Mouse (Mus musculus) embryonic facial prominence, embryonic 12.5 days (tissue): Measurements from ENCODE around the gene Dnajc1. TPM values are rescaled to one million over a fixed set of nuclear protein-coding genes. Genes with fewer than 3 reads are reported as not detected.

Experiments used
- ATAC-seq: fragments of 200-750 bp; cut with Nextera tagmentation; 2 replicates; pipeline ENCODE4 v1.8.0; 2017; ENCODE audit not compliant: insufficient number of reproducible peaks, insufficient read depth, low FRiP score, low TSS enrichment
- H3K27ac ChIP-seq: fragments of 300-500 bp; sonication (generic); 2 replicates; pipeline ENCODE4 v1.5.1; 2016; ENCODE audit warnings: mild to moderate bottlenecking
- H3K27me3 ChIP-seq: fragments of 300-500 bp; sonication (generic); 2 replicates; pipeline ENCODE4 v1.6.1; 2016; ENCODE audit warnings: mild to moderate bottlenecking, moderate library complexity
- H3K36me3 ChIP-seq: fragments of 300-500 bp; sonication (generic); 2 replicates; pipeline ENCODE4 v1.6.1; 2016; ENCODE audit warnings: mild to moderate bottlenecking
- H3K4me1 ChIP-seq: fragments of 300-500 bp; sonication (generic); 2 replicates; pipeline ENCODE4 v1.6.1; 2016
- H3K4me2 ChIP-seq: fragments of 300-500 bp; sonication (generic); replicated peaks from 2 replicates; pipeline ENCODE4 v1.6.1; 2016; ENCODE audit warnings: mild to moderate bottlenecking, moderate library complexity
- H3K4me3 ChIP-seq: fragments of 300-500 bp; sonication (generic); 2 replicates; pipeline ENCODE4 v1.5.1; 2016; ENCODE audit warnings: mild to moderate bottlenecking
- H3K9ac ChIP-seq: fragments of 300-500 bp; sonication (generic); 2 replicates; pipeline ENCODE4 v1.6.1; 2016; ENCODE audit warnings: mild to moderate bottlenecking, moderate library complexity
- H3K9me3 ChIP-seq: fragments of 300-500 bp; sonication (generic); 2 replicates; pipeline ENCODE4 v1.6.1; 2016; ENCODE audit warnings: mild to moderate bottlenecking, moderate library complexity
- WGBS: fragments of 180-500 bp; shearing (Covaris S2); methylation state at CpG from one replicate; pipeline ENCODE4 v1.1.7; 2016; 5-methylcytosine and 5-hydroxymethylcytosine counted together
- polyA plus RNA-seq: library from polyadenylated mRNA; unstranded; fragments of >200 nt; fragmentation: Nextera tagmentation; extraction: Ambion mirVana; gene quantifications from 2 replicates; pipeline ENCODE4 v1.2.1, GENCODE M21; 2016

Gene Dnajc1
- polyA plus RNA-seq, 1 experiment from 2014 or later = 39.1 TPM

- no peak overlapping the region for H3K27ac ChIP-seq
- H3K4me3 ChIP-seq = no peak overlapping the region
- H3K27me3 ChIP-seq = no peaks in the 10 kb centered on the region
- 65% methylated on average over 3 of the region's 3 CpGs for WGBS
- no peak overlapping the region for H3K9ac ChIP-seq
- H3K36me3 ChIP-seq = peaks cover 64% of the 10 kb centered on the region
- H3K4me1 ChIP-seq = no peaks in the 10 kb centered on the region
- ATAC-seq = 0 out of 2 replicates have a peak, but pooled peaks have one; percentile 11
- H3K4me2 ChIP-seq = no peak overlapping the region
- H3K9me3 ChIP-seq = no peaks in the 10 kb centered on the region
Measured at GRCm38 (mm10) chr2:18217867-18218266, 174.8 kb downstream of the Dnajc1 start.

- Histone ChIP-seq H3K36me3 (peaks cover 81% of the 10 kb centered on the region), H3K9ac (no peak overlapping the region), H3K4me2 (no peak overlapping the region), H3K27me3 (no peaks in the 10 kb centered on the region), H3K4me1 (no peaks in the 10 kb centered on the region), H3K27ac (no peak overlapping the region), H3K9me3 (no peaks in the 10 kb centered on the region), H3K4me3 (no peak overlapping the region)
- no peak for ATAC-seq
- WGBS = 68% methylated on average over 2 of the region's 2 CpGs
Measured at GRCm38 (mm10) chr2:18214031-18214430, 178.6 kb downstream of the Dnajc1 start.

GRCm38 (mm10) chr2:18209948-18210347, 182.7 kb downstream of the Dnajc1 start:
- WGBS = 90% methylated on average over 4 of the region's 4 CpGs
- Histone ChIP-seq H3K9ac (no peak overlapping the region), H3K4me1 (no peaks in the 10 kb centered on the region), H3K9me3 (no peaks in the 10 kb centered on the region), H3K4me2 (no peak overlapping the region), H3K4me3 (no peak overlapping the region), H3K27me3 (no peaks in the 10 kb centered on the region), H3K27ac (no peak overlapping the region), H3K36me3 (peaks cover 74% of the 10 kb centered on the region)
- ATAC-seq = no peak

GRCm38 (mm10) chr2:18209211-18209823, 183.3 kb downstream of the Dnajc1 start:
- peaks cover 67% of the 10 kb centered on the region for H3K36me3 ChIP-seq
- no peaks in the 10 kb centered on the region for H3K4me1 ChIP-seq

GRCm38 (mm10) chr2:18208578-18208977, 184.1 kb downstream of the Dnajc1 start:
- no peak overlapping the region for H3K4me3 ChIP-seq
- peaks cover 63% of the 10 kb centered on the region for H3K36me3 ChIP-seq
- WGBS = 84% methylated on average over 6 of the region's 6 CpGs
- ATAC-seq = no peak
- no peaks in the 10 kb centered on the region for H3K4me1 ChIP-seq
- no peaks in the 10 kb centered on the region for H3K9me3 ChIP-seq
- no peak overlapping the region for H3K9ac ChIP-seq
- H3K27me3 ChIP-seq = no peaks in the 10 kb centered on the region
- H3K4me2 ChIP-seq = no peak overlapping the region
- H3K27ac ChIP-seq = no peak overlapping the region

More at GRCm38 (mm10) chr2:18209211-18209823, 183.3 kb downstream of the Dnajc1 start:
- H3K27me3 ChIP-seq = no peaks in the 10 kb centered on the region
- no peak overlapping the region for H3K4me2 ChIP-seq
- H3K4me3 ChIP-seq = no peak overlapping the region
- no peak overlapping the region for H3K9ac ChIP-seq
- WGBS = 87% methylated on average over 7 of the region's 7 CpGs
- no peak for ATAC-seq
- no peaks in the 10 kb centered on the region for H3K9me3 ChIP-seq
- no peak overlapping the region for H3K27ac ChIP-seq

- H3K9me3 ChIP-seq = no peaks in the 10 kb centered on the region
- H3K9ac ChIP-seq = no peak overlapping the region
- no peaks in the 10 kb centered on the region for H3K27me3 ChIP-seq
- peaks cover 59% of the 10 kb centered on the region for H3K36me3 ChIP-seq
- no peak overlapping the region for H3K4me2 ChIP-seq
- no peak for ATAC-seq
- no peak overlapping the region for H3K27ac ChIP-seq
- 91% methylated on average over 10 of the region's 10 CpGs for WGBS
- H3K4me1 ChIP-seq = no peaks in the 10 kb centered on the region
- H3K4me3 ChIP-seq = no peak overlapping the region
Measured at GRCm38 (mm10) chr2:18206811-18207210, 185.8 kb downstream of the Dnajc1 start.

DNA sequence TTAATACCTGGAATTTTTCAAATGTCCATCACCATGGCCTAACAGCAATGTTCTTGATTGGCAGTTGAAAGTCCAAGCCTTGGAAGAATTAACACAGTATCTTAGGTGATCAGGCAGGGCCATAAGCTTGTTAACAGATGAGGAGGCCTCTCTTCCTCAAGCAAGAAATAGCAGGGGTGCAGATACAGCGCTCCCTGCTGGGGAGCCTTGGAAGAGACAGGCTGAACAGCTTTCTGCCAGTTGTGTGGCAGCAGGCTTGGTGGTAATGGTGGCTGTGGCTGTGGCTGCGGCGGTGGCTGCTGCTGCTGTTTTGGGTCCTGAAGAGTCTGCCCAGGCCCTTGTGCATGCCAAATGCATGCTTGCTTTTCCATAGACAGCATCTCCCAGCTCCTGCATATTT, 187.5 kb downstream of the Dnajc1 start:
- no peak overlapping the region for H3K9ac ChIP-seq
- H3K9me3 ChIP-seq = no peaks in the 10 kb centered on the region
- H3K27ac ChIP-seq = no peak overlapping the region
- WGBS = 74% methylated on average over 3 of the region's 3 CpGs
- ATAC-seq = no peak
- no peak overlapping the region for H3K4me3 ChIP-seq
- H3K4me1 ChIP-seq = no peaks in the 10 kb centered on the region
- peaks cover 47% of the 10 kb centered on the region for H3K36me3 ChIP-seq
- H3K27me3 ChIP-seq = no peaks in the 10 kb centered on the region
- no peak overlapping the region for H3K4me2 ChIP-seq

- Histone ChIP-seq H3K36me3 (peaks cover 41% of the 10 kb centered on the region), H3K9me3 (no peaks in the 10 kb centered on the region), H3K27me3 (no peaks in the 10 kb centered on the region), H3K4me1 (no peaks in the 10 kb centered on the region), H3K4me2 (no peak overlapping the region), H3K9ac (no peak overlapping the region), H3K27ac (no peak overlapping the region), H3K4me3 (no peak overlapping the region)
- WGBS = 95% methylated on average over 4 of the region's 4 CpGs
- ATAC-seq = no peak
Measured at GRCm38 (mm10) chr2:18202923-18203322, 189.7 kb downstream of the Dnajc1 start.

DNA sequence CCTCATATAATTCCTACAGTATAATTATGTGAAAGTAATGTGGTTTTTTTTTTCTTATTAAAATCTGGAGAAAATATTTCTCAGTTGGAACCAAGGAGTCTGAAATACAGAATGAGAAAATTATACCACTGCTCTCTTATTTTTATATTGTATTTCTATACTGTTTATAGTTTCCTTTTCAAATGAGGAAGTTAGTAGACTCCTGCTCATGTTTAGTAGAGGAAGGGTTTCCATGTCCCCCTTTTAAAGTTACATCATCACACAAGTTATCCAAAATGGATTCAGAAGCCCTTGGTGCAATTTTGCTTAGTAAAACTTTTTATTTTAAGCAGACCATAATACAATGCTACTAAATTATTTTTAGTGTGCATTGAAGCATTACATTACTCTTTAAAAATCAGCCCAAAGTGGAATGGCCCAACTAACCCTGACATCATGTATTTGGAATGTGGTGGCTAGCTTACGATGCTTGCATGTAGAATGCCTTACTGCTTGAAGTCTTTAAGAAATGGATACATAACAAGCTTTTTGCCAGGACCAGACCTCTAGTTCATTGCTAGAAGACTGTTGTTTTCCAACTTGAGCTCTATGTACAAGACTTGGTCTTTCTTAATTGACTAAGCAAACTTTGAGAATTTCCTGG, 190.7 kb downstream of the Dnajc1 start:
- 74% methylated on average over 1 of the region's 1 CpGs for WGBS
- Histone ChIP-seq H3K4me3 (no peak overlapping the region), H3K9ac (no peak overlapping the region), H3K4me1 (peaks cover 7% of the 10 kb centered on the region; the same call in 1 of the 2 replicates), H3K27me3 (no peaks in the 10 kb centered on the region), H3K36me3 (peaks cover 36% of the 10 kb centered on the region), H3K9me3 (no peaks in the 10 kb centered on the region), H3K4me2 (no peak overlapping the region), H3K27ac (no peak overlapping the region)
- ATAC-seq = no peak

DNA sequence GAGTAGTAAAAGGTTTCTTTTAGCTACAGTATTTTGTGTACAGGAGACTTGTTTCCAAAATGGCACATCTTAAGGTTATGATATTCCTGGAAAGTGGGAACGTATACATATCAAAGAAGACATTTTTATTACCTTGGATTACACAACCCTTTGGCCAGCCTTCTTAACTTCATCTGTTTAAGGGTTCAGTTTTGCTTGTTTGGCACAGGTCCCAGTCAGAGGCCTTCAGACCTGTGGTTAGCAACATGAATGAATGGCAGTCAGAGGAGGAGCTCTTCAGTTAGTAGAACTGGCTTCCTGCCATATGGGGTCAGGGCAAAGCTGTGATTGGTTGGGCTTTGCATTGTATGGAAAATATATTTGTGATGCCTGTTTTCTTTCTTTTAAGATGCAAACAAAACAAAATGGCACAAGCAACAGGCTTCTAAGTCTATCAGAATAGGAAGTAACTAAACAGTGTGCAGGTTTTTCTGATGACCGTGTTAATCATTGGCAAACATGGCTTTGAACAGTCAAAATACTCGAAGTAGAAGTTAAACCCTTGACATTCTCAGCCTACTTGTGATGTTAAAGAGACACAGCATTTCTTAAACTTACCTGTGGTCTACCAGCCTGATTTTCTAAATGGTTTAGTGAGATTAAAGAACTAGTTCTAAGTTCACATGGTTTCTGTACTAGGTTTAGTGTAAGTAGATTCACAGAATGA, 196.8 kb downstream of the Dnajc1 start:
- Histone ChIP-seq H3K4me3 (no peak overlapping the region), H3K27ac (no peak overlapping the region), H3K9ac (no peak overlapping the region), H3K9me3 (no peaks in the 10 kb centered on the region), H3K36me3 (peaks cover 13% of the 10 kb centered on the region), H3K27me3 (no peaks in the 10 kb centered on the region), H3K4me2 (no peak overlapping the region), H3K4me1 (peaks cover 20% of the 10 kb centered on the region; the same call in 1 of the 2 replicates)
- peak; percentile 64; the same call in 1 of the 2 replicates for ATAC-seq
- 75% methylated on average over 3 of the region's 3 CpGs for WGBS

DNA sequence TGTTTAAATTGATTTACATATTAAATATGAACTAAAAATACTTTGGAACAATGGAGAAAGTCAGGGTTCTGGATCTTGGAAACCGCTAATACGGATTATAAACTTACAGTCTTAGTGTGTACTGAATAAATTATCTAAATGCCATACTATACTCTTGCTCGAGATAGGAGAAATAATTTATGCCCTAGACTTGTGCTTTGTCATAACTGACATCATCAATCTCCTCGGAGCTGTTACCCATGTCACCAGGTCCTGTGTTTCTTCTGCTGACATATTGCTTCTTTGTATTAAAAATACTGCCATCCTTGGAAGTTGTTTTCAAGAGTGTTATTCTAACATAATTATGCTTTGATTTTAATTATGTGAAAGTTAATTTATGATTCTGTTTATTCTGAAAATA, 197.3 kb downstream of the Dnajc1 start:
- ATAC-seq = no peak
- H3K27me3 ChIP-seq = no peaks in the 10 kb centered on the region
- H3K27ac ChIP-seq = no peak overlapping the region
- H3K4me1 ChIP-seq = peaks cover 20% of the 10 kb centered on the region; the same call in 1 of the 2 replicates
- H3K36me3 ChIP-seq = peaks cover 13% of the 10 kb centered on the region
- no peak overlapping the region for H3K4me2 ChIP-seq
- H3K9ac ChIP-seq = no peak overlapping the region
- H3K9me3 ChIP-seq = no peaks in the 10 kb centered on the region
- H3K4me3 ChIP-seq = no peak overlapping the region
- WGBS = 88% methylated on average over 4 of the region's 4 CpGs

GRCm38 (mm10) chr2:18188367-18188766, 204.3 kb downstream of the Dnajc1 start:
- H3K4me3 ChIP-seq = no peak overlapping the region
- no peak for ATAC-seq
- peaks cover 30% of the 10 kb centered on the region for H3K36me3 ChIP-seq
- no peak overlapping the region for H3K9ac ChIP-seq
- WGBS = 100% methylated on average over 2 of the region's 2 CpGs
- H3K4me2 ChIP-seq = no peak overlapping the region
- no peaks in the 10 kb centered on the region for H3K27me3 ChIP-seq
- no peaks in the 10 kb centered on the region for H3K9me3 ChIP-seq
- no peaks in the 10 kb centered on the region for H3K4me1 ChIP-seq
- H3K27ac ChIP-seq = no peak overlapping the region
